Mouse (Mus musculus): ENCODE data around the gene Grm5.

GRCm38 (mm10) chr7:88130488-88130849 is 546.5 kb downstream of the Grm5 start:
- TF ChIP-seq CTCF (IDR thresholded peaks at IDR 0.05; ENCODE audit: low read depth) (no peak), EP300 (IDR thresholded peaks at IDR 0.05; ENCODE audit: low read depth) (no peak)
